Mouse (Mus musculus) embryonic facial prominence, embryonic 14.5 days (tissue): ENCODE measurements at regions not wholly inside any gene's neighbourhood (a gene's known extent, or its start where the extent isn't known, plus 50 kb on each side); places are given as distances from the start of the nearest gene placed in this dataset.

ENCODE experiments used
- ATAC-seq: fragments of 200-750 bp; cut with Nextera tagmentation; 2 replicates; pipeline ENCODE4 v1.8.0; 2017; ENCODE audit warnings: low read depth, moderate number of reproducible peaks, moderate TSS enrichment
- DNase-seq: peaks from one replicate; pipeline ENCODE4 v3.0.0-alpha.2; 2015; ENCODE audit warnings: low spot score
- H3K27ac ChIP-seq: fragments of 300-500 bp; sonication (generic); replicated peaks from 2 replicates; pipeline ENCODE4 v1.5.1; 2014; ENCODE audit warnings: low read depth, mild to moderate bottlenecking, low read length, moderate library complexity
- H3K27me3 ChIP-seq: fragments of 300-500 bp; sonication (generic); replicated peaks from 2 replicates; pipeline ENCODE4 v1.6.1; 2014; ENCODE audit warnings: low read length; ENCODE audit not compliant: control insufficient read depth, insufficient read depth
- H3K36me3 ChIP-seq: fragments of 300-500 bp; sonication (generic); 2 replicates; pipeline ENCODE4 v1.6.1; 2014; ENCODE audit warnings: low read length, mixed read lengths; ENCODE audit not compliant: control insufficient read depth, insufficient read depth
- H3K4me1 ChIP-seq: fragments of 300-500 bp; sonication (generic); 2 replicates; pipeline ENCODE4 v1.6.1; 2014; ENCODE audit warnings: antibody characterized with exemption, low read length; ENCODE audit not compliant: control insufficient read depth, insufficient read depth
- H3K4me2 ChIP-seq: fragments of 300-500 bp; sonication (generic); 2 replicates; pipeline ENCODE4 v1.6.1; 2014; ENCODE audit warnings: low read depth, mild to moderate bottlenecking, low read length, moderate library complexity, mixed read lengths
- H3K4me3 ChIP-seq: fragments of 300-500 bp; sonication (generic); 2 replicates; pipeline ENCODE4 v1.5.1; 2014; ENCODE audit warnings: low read depth, mild to moderate bottlenecking, low read length
- H3K9ac ChIP-seq: fragments of 300-500 bp; sonication (generic); 2 replicates; pipeline ENCODE4 v1.6.1; 2014; ENCODE audit warnings: low read depth, mild to moderate bottlenecking, low read length, moderate library complexity, mixed read lengths
- H3K9me3 ChIP-seq: fragments of 300-500 bp; sonication (generic); 2 replicates; pipeline ENCODE4 v1.6.1; 2016; ENCODE audit warnings: low read length; ENCODE audit not compliant: control insufficient read depth
- WGBS: fragments of 180-500 bp; shearing (Covaris S2); extraction: QIAGEN DNeasy Blood & Tissue Kit; methylation state at CpG from one replicate; pipeline ENCODE4 v1.1.7; 2014; 5-methylcytosine and 5-hydroxymethylcytosine counted together

- 45% methylated on average over 1 of the region's 1 CpGs for WGBS
- no peak for ATAC-seq
- Histone ChIP-seq H3K9ac (no peak overlapping the region), H3K36me3 (no peaks in the 10 kb centered on the region), H3K27me3 (no peaks in the 10 kb centered on the region), H3K4me1 (no peaks in the 10 kb centered on the region), H3K27ac (no peak overlapping the region), H3K4me2 (no peak overlapping the region), H3K9me3 (no peaks in the 10 kb centered on the region), H3K4me3 (no peak overlapping the region)
- DNase-seq: no peak
Measured at GRCm38 (mm10) chr4:93664293-93664692, 329.0 kb upstream of the Tusc1 start.

GRCm38 (mm10) chr4:93638207-93638606 lies 302.9 kb upstream of the Tusc1 start:
- no peaks in the 10 kb centered on the region for H3K27me3 ChIP-seq
- H3K27ac ChIP-seq: no peak overlapping the region
- DNase-seq: no peak
- ATAC-seq: no peak
- no peak overlapping the region for H3K9ac ChIP-seq
- no peaks in the 10 kb centered on the region for H3K9me3 ChIP-seq
- H3K36me3 ChIP-seq: no peaks in the 10 kb centered on the region
- no peak overlapping the region for H3K4me2 ChIP-seq
- H3K4me3 ChIP-seq: no peak overlapping the region
- 90% methylated on average over 1 of the region's 1 CpGs for WGBS
- no peaks in the 10 kb centered on the region for H3K4me1 ChIP-seq

DNA sequence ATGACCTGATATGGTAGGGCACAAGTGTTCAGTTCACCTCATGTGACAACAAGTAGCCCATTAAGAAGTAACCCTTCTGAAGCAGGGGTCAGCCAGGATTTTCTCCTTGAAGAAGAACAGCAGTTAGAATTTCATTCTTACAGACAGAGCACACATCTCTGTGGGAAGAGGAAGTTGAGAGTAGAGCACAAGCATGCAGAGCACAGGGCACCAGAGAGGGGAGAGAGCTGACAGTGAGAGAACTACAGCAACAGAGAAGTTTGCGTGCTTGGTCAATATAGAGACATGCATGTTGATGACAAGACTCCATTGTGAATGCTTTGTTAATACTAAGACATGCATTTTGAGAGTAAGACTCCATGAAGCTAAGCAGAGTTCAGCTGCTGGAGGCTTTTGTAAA lies 263.2 kb upstream of the Tusc1 start:
- H3K4me2 ChIP-seq: no peak overlapping the region
- no peaks in the 10 kb centered on the region for H3K36me3 ChIP-seq
- ATAC-seq (no peak), DNase-seq (no peak)
- no peak overlapping the region for H3K27ac ChIP-seq
- H3K4me3 ChIP-seq: no peak overlapping the region
- H3K9me3 ChIP-seq: no peaks in the 10 kb centered on the region
- 82% methylated on average over 1 of the region's 1 CpGs for WGBS
- no peaks in the 10 kb centered on the region for H3K27me3 ChIP-seq
- no peaks in the 10 kb centered on the region for H3K4me1 ChIP-seq
- no peak overlapping the region for H3K9ac ChIP-seq

DNA sequence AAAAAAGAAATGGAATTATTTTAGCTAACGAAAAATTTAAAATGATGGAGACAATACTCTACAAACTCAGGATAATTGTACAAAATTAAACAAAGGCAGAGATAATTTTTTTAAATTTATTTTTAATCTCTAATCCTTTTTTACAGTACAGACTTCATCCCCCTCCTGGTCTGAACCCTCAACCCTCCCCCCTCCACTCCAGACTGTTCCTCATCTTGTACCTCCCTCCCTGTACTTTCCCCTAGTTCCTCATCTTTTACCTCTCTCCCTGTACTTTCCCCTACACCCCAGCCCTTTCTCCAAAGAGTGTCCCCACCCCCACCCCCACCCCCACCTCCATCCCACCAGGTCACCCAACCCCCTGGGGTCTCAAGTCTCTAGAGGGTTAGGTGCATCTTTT lies 249.0 kb upstream of the Tusc1 start:
- Histone ChIP-seq H3K9me3 (no peaks in the 10 kb centered on the region), H3K9ac (no peak overlapping the region), H3K4me1 (no peaks in the 10 kb centered on the region), H3K36me3 (no peaks in the 10 kb centered on the region), H3K4me2 (no peak overlapping the region), H3K27ac (no peak overlapping the region), H3K27me3 (no peaks in the 10 kb centered on the region), H3K4me3 (no peak overlapping the region)
- ATAC-seq: no peak
- 89% methylated on average over 1 of the region's 1 CpGs for WGBS
- no peak for DNase-seq

- Histone ChIP-seq H3K4me1 (no peaks in the 10 kb centered on the region), H3K27ac (no peak overlapping the region), H3K4me3 (no peak overlapping the region), H3K4me2 (no peak overlapping the region), H3K9ac (no peak overlapping the region), H3K36me3 (no peaks in the 10 kb centered on the region), H3K27me3 (no peaks in the 10 kb centered on the region), H3K9me3 (no peaks in the 10 kb centered on the region)
- DNase-seq: no peak
- 70% methylated on average over 4 of the region's 4 CpGs for WGBS
- no peak for ATAC-seq
Measured at GRCm38 (mm10) chr4:93583670-93584303, 248.5 kb upstream of the Tusc1 start.

DNA sequence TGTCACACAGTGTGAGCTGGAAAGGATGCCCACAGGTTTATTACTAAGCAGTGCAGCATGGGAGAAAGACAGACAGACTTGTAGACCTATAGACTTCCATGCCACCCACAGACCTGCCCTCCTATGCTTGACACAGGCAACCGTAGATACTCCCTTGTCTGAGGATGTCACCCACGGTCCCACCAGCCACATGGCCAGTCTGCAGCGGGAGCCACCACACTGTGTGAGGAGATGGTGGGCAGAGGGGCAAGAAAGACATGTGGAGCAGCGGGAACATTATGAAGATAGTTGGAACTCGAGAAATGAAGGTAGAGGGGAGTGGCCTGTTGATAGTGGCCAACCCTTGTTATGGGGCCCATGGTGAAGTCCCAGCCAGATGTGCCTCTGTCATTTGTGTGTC lies 244.0 kb upstream of the Tusc1 start:
- 88% methylated on average over 5 of the region's 5 CpGs for WGBS
- no peak for ATAC-seq

DNA sequence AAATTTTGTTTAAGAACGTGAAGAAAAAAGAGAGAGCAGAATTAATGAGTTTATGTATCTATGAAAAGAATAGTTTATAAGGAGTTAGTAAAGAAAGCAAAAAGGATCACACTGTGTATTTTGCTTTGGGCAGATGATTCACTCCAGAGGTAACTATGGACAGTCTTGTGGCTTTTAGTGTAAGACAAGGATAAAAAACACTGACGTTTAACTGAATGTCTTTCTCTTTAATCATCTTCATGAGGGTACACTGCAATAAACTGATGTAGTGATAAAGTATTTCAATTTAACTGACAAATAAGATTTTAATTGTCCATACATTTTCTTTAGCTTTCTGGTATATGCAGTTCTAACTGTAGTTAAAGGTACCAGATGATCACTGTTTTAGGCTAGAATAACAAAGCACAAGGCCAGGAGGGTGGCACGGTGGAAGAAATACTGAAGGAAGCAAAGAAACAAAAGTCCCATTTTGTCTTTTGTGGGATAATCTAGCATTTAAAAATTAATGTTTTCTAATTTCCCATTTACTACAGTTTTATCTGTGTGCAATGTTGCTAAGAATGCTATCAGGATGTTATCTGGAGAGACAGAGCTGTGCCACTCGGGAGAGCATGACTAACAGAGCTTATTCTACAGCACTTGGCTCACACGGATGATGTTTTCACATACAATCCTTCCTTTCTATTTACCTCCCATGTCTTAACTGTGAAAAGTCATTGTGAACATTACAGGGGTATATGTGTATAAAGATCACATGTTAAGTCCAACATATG lies 232.4 kb upstream of the Tusc1 start:
- H3K27me3 ChIP-seq: no peaks in the 10 kb centered on the region
- 70% methylated on average over 5 of the region's 5 CpGs for WGBS
- H3K4me1 ChIP-seq: no peaks in the 10 kb centered on the region
- H3K27ac ChIP-seq: no peak overlapping the region
- H3K9ac ChIP-seq: no peak overlapping the region
- H3K4me3 ChIP-seq: no peak overlapping the region
- no peak for ATAC-seq
- H3K4me2 ChIP-seq: no peak overlapping the region
- H3K9me3 ChIP-seq: no peaks in the 10 kb centered on the region
- H3K36me3 ChIP-seq: no peaks in the 10 kb centered on the region
- no peak for DNase-seq

More for the DNA sequence above, 244.0 kb upstream of the Tusc1 start:
- no peak for DNase-seq
- Histone ChIP-seq H3K4me3 (no peak overlapping the region), H3K9me3 (no peaks in the 10 kb centered on the region), H3K27ac (no peak overlapping the region), H3K4me2 (no peak overlapping the region), H3K4me1 (no peaks in the 10 kb centered on the region), H3K27me3 (no peaks in the 10 kb centered on the region), H3K9ac (no peak overlapping the region), H3K36me3 (no peaks in the 10 kb centered on the region)

DNA sequence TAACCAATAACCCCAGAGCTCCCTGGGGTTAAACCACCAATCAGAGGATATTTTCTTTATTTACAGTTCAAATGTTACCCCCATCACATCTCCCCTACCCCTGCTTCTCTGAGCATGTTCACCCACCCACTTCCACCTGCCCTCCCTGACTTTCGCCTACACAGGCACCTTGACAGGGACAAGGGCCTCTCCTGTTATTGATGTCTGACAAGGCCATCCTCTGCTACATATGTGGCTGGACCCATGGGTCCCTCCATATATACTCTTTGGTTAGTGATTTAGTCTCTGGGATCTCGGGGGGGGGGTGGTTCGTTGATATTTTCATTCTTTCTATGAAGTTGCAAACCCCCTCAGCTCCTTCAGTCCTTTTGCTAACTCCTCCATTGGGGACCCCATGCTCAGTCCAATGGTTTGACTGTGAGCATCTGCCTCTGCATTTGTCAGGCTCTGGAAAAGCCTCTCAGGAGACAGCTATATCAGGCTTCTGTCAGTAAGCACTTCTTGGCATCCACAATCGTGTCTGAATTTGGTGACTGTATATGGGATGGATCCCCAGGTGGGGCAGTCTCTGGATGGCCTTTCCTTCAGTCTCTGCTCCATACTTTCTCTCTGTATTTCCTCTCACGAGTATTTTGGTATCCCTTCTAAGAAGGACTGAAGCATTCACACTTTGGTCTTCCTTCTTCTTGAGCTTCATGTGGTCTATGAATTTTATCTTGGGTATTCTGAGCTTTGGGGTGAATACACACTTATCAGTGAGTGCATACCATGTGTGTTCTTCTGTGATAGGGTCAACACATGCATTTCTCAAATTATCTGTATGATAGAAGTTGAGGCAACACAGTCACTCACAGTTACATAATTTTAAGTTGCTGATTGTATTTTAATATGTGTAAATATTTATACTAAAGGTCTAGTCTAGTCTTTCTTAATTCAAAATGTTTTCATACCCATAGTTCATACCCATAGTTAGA lies 220.8 kb upstream of the Tusc1 start:
- no peaks in the 10 kb centered on the region for H3K9me3 ChIP-seq
- 85% methylated on average over 5 of the region's 5 CpGs for WGBS
- DNase-seq: no peak
- H3K27ac ChIP-seq: no peak overlapping the region
- H3K27me3 ChIP-seq: no peaks in the 10 kb centered on the region
- no peak overlapping the region for H3K4me2 ChIP-seq
- H3K36me3 ChIP-seq: no peaks in the 10 kb centered on the region
- no peak overlapping the region for H3K4me3 ChIP-seq
- no peaks in the 10 kb centered on the region for H3K4me1 ChIP-seq
- no peak for ATAC-seq
- no peak overlapping the region for H3K9ac ChIP-seq
